Mouse (Mus musculus) neural tube, embryonic 14.5 days (tissue): ENCODE data around the gene Prf1. TPM values are rescaled to one million over a fixed set of nuclear protein-coding genes. Genes with fewer than 3 reads are reported as not detected.

ENCODE experiments used
- ATAC-seq: fragments of 200-750 bp; cut with Nextera tagmentation; 2 replicates; pipeline ENCODE4 v1.8.0; 2017; ENCODE audit warnings: low read depth, mild to moderate bottlenecking, moderate TSS enrichment, moderate library complexity
- H3K27ac ChIP-seq: fragments of 300-500 bp; sonication (generic); 2 replicates; pipeline ENCODE4 v1.5.1; 2014; ENCODE audit warnings: low read depth, mild to moderate bottlenecking, control low read depth, low read length, moderate library complexity, mixed read lengths
- H3K27me3 ChIP-seq: fragments of 300-500 bp; sonication (generic); 2 replicates; pipeline ENCODE4 v1.6.1; 2014; ENCODE audit warnings: low read length; ENCODE audit not compliant: control insufficient read depth, insufficient read depth
- H3K36me3 ChIP-seq: fragments of 300-500 bp; sonication (generic); 2 replicates; pipeline ENCODE4 v1.6.1; 2014; ENCODE audit warnings: low read length, mixed read lengths; ENCODE audit not compliant: control insufficient read depth, insufficient read depth
- H3K4me1 ChIP-seq: fragments of 300-500 bp; sonication (generic); 2 replicates; pipeline ENCODE4 v1.6.1; 2014; ENCODE audit warnings: low read length; ENCODE audit not compliant: control insufficient read depth, insufficient read depth
- H3K4me2 ChIP-seq: fragments of 300-500 bp; sonication (generic); 2 replicates; pipeline ENCODE4 v1.6.1; 2014; ENCODE audit warnings: mild to moderate bottlenecking, low read depth, low read length, control low read depth
- H3K4me3 ChIP-seq: fragments of 300-500 bp; sonication (generic); 2 replicates; pipeline ENCODE4 v1.5.1; 2014; ENCODE audit warnings: low read depth, low read length, control low read depth, mixed read lengths
- H3K9ac ChIP-seq: fragments of 300-500 bp; sonication (generic); replicated peaks from 2 replicates; pipeline ENCODE4 v1.6.1; 2014; ENCODE audit warnings: low read depth, mild to moderate bottlenecking, control low read depth, low read length, mixed read lengths
- H3K9me3 ChIP-seq: fragments of 300-500 bp; sonication (generic); 2 replicates; pipeline ENCODE4 v1.6.1; 2016; ENCODE audit warnings: low read length; ENCODE audit not compliant: control insufficient read depth
- WGBS: fragments of 180-500 bp; shearing (Covaris S2); extraction: QIAGEN DNeasy Blood & Tissue Kit; methylation state at CpG from one replicate; pipeline ENCODE4 v1.1.7; 2014; 5-methylcytosine and 5-hydroxymethylcytosine counted together
- polyA plus RNA-seq: library from polyadenylated mRNA; unstranded; fragments of >200 nt; fragmentation: Nextera tagmentation; extraction: Ambion mirVana; gene quantifications from 2 replicates; pipeline ENCODE4 v1.2.1, GENCODE M21; 2014

The Prf1 gene
- polyA plus RNA-seq, 1 experiment from 2014 or later = not detected

DNA sequence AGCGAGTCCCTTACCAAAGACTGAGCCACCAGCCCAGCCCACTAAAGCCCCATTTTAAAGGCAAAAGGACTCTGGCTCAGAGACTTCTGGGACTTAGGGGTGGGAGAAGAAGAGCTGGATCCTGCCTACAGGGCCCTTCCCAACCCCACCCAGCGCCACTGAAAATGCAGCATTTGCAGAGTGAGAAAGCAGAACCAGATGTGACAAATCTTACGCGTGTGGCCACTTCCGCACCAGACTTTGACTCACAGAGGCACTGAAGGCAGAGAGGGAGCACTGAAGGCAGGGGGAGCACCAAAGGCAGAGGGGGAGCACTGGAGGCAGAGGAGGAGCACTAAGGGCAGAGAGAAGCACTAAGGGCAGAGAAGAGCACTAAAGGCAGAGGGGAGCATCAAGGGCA is 30.3 kb upstream of the Prf1 start:
- Histone ChIP-seq H3K4me1 (no peaks in the 10 kb centered on the region), H3K36me3 (no peaks in the 10 kb centered on the region), H3K27ac (no peak overlapping the region), H3K4me3 (no peak overlapping the region), H3K9ac (no peak overlapping the region), H3K4me2 (no peak overlapping the region), H3K27me3 (peaks cover 5% of the 10 kb centered on the region; the same call in 1 of the 2 replicates), H3K9me3 (no peaks in the 10 kb centered on the region)
- 91% methylated on average over 5 of the region's 5 CpGs for WGBS
- ATAC-seq = no peak

DNA sequence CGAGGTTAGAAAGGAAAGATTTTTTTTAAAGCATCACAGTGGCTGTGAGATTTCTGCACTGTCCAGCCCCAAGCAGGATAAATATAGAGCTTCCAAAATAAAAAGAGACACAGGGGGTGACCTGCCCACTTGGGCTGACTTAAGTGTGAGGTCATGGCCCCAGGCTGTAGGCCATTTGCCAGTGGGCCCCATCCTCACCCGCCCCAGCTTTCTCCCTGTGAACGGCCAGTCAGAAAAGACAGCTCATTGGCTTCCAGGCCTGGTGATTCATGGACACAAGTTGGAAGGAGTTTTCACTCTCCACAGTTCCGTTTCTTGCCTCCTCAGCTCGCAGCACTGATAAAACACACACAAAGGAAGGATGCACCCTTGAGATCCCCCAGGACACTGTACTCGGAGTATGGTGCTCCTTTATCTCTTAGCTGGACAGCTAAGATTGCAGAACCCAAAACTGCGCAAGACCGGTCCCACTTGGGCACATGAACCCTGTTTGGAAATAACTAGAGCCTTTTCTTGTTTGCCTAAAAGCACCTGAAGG is 25.5 kb upstream of the Prf1 start:
- Histone ChIP-seq H3K36me3 (no peaks in the 10 kb centered on the region), H3K9me3 (no peaks in the 10 kb centered on the region), H3K9ac (no peak overlapping the region), H3K4me3 (no peak overlapping the region), H3K4me1 (0 out of 2 replicates have a peak, but pooled peaks cover 4% of the 10 kb centered on the region), H3K27me3 (peaks cover 11% of the 10 kb centered on the region; the same call in 1 of the 2 replicates), H3K27ac (no peak overlapping the region), H3K4me2 (no peak overlapping the region)
- 49% methylated on average over 8 of the region's 8 CpGs for WGBS
- ATAC-seq = no peak

DNA sequence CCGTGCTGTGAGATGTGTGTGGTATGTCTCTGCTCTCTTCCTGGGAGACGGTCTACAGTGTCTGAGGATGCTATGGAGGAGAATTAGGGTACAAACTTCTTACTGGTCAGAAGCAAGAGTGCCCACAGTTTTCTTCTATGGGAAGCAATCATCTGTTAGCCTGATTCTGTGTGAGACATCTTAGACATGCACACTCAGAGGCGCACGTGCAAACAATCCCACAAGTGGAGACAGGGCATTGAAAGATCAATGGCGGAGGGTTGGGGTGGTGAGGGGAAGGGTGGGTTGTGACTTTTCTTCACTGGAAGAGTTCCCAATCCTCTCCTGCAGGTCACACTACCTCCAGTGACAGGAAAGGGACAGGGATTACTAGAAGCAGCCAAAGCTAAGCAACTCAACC is 25.0 kb upstream of the Prf1 start:
- 47% methylated on average over 5 of the region's 5 CpGs for WGBS
- Histone ChIP-seq H3K36me3 (no peaks in the 10 kb centered on the region), H3K4me1 (0 out of 2 replicates have a peak, but pooled peaks cover 4% of the 10 kb centered on the region), H3K27ac (no peak overlapping the region), H3K27me3 (peaks cover 11% of the 10 kb centered on the region; the same call in 1 of the 2 replicates), H3K9me3 (no peaks in the 10 kb centered on the region), H3K4me3 (peak overlapping the region; percentile 47), H3K4me2 (peak overlapping the region; percentile 89), H3K9ac (peak overlapping the region; percentile 50)
- no peak for ATAC-seq

DNA sequence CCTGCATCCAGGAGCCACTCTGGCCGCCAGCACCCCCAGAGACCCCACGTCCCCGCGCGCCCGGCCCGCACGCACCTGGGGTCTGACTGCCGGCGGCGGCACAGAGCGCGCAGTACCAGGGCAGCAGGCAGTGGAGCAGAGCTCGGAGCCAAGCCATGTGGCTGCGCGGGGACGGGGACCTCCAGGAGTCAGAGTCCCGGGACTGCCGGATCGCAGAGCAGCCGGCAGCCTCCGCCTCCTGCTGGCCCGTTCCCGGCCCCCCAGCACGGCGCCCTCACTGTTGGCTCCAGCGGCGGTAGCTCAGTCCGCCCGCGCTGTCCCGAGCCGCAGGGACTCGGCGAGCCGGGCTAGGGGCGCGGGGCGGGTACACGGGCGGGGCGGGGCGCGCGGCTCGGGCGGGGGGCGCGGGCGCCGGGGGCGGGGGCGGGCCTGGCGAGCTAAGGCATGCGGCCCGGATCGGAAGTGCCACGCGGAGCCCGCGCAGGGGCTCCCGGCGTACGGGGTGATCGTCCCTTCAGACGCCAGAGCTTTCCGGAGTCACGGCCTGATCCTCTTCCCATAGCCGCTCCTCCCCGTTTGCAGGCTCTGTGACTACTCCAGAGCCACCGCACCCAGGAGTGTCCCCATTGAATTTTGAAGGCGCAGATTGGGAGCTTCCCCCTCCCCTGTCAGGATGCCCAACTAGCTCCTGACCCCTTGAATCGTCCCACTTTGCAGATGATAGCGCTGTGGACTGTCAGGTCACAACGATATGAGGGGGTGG is 24.4 kb upstream of the Prf1 start, which contains the start of gene Adamts14:
Adamts14 (minus strand) TSS at position 358 of the 763 bp plus-strand sequence.
- Histone ChIP-seq H3K36me3 (no peaks in the 10 kb centered on the region), H3K27me3 (peaks cover 11% of the 10 kb centered on the region; the same call in 1 of the 2 replicates), H3K27ac (no peak within 1 kb of the TSS), H3K4me2 (peak within 1 kb of the TSS; percentile 89), H3K4me1 (0 out of 2 replicates have a peak, but pooled peaks cover 4% of the 10 kb centered on the region), H3K9me3 (no peaks in the 10 kb centered on the region), H3K9ac (peak within 1 kb of the TSS; percentile 50), H3K4me3 (peak within 1 kb of the TSS; percentile 47)
- peak; percentile 67 for ATAC-seq
- WGBS = 2% methylated on average over 60 of the region's 75 CpGs

DNA sequence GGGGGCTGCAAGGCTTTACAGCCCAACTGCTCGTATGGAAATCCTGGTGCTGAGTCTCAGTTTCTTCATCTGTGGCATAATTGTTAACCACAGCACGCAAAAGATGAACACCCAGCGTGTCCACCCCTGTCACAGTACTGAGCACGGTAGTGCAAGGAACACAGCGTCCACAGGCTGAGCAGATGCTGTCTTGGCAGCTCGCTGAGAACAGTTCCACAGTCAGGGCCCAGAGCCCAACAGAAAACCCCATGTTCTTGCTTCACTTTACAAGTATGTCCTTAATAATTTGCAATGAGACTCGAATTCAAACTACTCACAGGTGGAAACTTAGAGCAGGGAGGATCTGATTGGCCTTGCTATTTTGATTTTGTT is 23.8 kb upstream of the Prf1 start:
- WGBS = 45% methylated on average over 7 of the region's 7 CpGs
- peak overlapping the region; percentile 50; the same call in 1 of the 2 replicates for H3K9ac ChIP-seq
- peak overlapping the region; percentile 89; the same call in 1 of the 2 replicates for H3K4me2 ChIP-seq
- peaks cover 11% of the 10 kb centered on the region; the same call in 1 of the 2 replicates for H3K27me3 ChIP-seq
- H3K36me3 ChIP-seq = no peaks in the 10 kb centered on the region
- ATAC-seq = peak; percentile 7; the same call in 1 of the 2 replicates
- H3K27ac ChIP-seq = no peak overlapping the region
- H3K9me3 ChIP-seq = no peaks in the 10 kb centered on the region
- 0 out of 2 replicates have a peak, but pooled peaks cover 4% of the 10 kb centered on the region for H3K4me1 ChIP-seq
- peak overlapping the region; percentile 47 for H3K4me3 ChIP-seq

DNA sequence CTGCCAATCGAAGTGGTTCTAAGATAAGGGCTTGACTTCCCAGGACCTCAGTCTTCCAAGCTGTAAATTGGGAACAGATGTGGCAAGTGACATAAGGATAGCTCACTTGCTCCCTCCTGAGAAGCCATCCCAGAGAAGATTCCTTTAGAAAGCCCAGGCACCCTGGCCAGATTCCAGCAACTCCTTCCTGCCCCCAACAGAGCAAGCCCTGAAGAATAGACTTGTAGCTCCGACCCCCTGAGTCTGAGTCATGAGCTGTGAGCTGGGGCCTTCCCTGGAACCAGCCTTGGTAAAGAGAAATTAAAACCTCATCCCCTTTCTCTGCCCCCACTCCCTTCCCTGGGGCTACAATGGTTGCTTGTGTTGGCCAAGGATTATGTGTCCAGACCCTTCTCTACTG is 23.1 kb upstream of the Prf1 start:
- no peak overlapping the region for H3K4me2 ChIP-seq
- H3K9me3 ChIP-seq = no peaks in the 10 kb centered on the region
- peaks cover 11% of the 10 kb centered on the region; the same call in 1 of the 2 replicates for H3K27me3 ChIP-seq
- ATAC-seq = no peak
- 76% methylated on average over 2 of the region's 2 CpGs for WGBS
- H3K4me1 ChIP-seq = 0 out of 2 replicates have a peak, but pooled peaks cover 4% of the 10 kb centered on the region
- no peak overlapping the region for H3K27ac ChIP-seq
- H3K36me3 ChIP-seq = no peaks in the 10 kb centered on the region
- H3K9ac ChIP-seq = no peak overlapping the region
- H3K4me3 ChIP-seq = no peak overlapping the region

DNA sequence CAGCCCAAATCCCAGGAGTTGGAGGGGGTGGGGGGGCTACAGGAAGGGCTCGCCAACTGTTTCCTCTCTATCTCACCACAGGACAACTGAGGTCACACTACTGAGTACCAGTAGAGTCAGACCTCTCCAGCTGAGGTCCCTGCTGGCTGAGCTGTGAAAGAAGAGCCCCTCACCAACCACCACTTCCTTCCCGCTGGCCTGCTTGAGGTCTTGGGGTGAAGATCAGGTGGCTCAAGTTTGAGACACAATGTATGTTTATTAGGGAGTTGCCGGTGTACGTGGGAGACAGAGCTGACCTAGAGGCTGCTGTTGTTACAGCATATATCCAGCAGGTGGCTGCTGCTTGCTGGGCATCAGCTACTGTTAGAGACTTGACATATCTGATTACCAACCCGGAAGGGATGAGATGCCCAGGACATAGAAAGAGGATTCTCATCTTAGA is 21.9 kb upstream of the Prf1 start:
- Histone ChIP-seq H3K4me2 (no peak overlapping the region), H3K27me3 (peaks cover 11% of the 10 kb centered on the region; the same call in 1 of the 2 replicates), H3K9ac (no peak overlapping the region), H3K4me1 (0 out of 2 replicates have a peak, but pooled peaks cover 4% of the 10 kb centered on the region), H3K4me3 (no peak overlapping the region), H3K9me3 (no peaks in the 10 kb centered on the region), H3K36me3 (no peaks in the 10 kb centered on the region), H3K27ac (no peak overlapping the region)
- ATAC-seq = peak; percentile 53
- 6% methylated on average over 5 of the region's 5 CpGs for WGBS

DNA sequence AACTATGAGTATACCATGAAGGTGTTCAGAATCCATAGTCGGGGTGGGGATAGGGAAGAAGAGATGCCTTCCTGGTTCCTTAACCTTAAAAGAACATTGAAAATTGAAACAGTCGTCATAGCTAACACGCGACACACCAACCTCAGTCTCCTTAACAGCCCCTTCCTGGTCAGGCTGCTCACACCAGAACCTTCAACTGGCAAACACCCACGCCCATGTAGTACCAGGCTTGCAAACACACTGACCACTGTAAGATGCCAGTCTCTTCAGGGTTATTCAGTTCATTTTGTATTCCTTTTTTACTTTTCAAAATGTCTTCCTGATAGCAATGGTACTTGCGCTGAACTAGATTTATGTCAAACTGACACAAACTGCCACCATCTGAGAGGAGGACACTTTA is 20.6 kb upstream of the Prf1 start:
- no peak overlapping the region for H3K9ac ChIP-seq
- H3K9me3 ChIP-seq = no peaks in the 10 kb centered on the region
- no peak overlapping the region for H3K4me2 ChIP-seq
- H3K27ac ChIP-seq = no peak overlapping the region
- H3K4me3 ChIP-seq = no peak overlapping the region
- 92% methylated on average over 6 of the region's 6 CpGs for WGBS
- 0 out of 2 replicates have a peak, but pooled peaks cover 4% of the 10 kb centered on the region for H3K4me1 ChIP-seq
- no peaks in the 10 kb centered on the region for H3K36me3 ChIP-seq
- ATAC-seq = no peak
- peaks cover 7% of the 10 kb centered on the region; the same call in 1 of the 2 replicates for H3K27me3 ChIP-seq
